Mouse (Mus musculus): ENCODE results near the gene Arid5b. TPM values are rescaled to one million over a fixed set of nuclear protein-coding genes. Genes with fewer than 3 reads are reported as not detected.

Arid5b gene
- 11.9 and 15.3 TPM in 2 replicates for polyA plus RNA-seq (2014; fragmentation: Nextera tagmentation; extraction: Ambion mirVana)

GRCm38 (mm10) chr10:68278632-68279361 lies at the start of gene Arid5b:
Arid5b (minus strand) TSS chr10:68278740.
- no peak for ATAC-seq (replicated peaks; ENCODE audit: low FRiP score)
- peaks cover 16% of the 10 kb centered on the region for H3K4me1 ChIP-seq (replicated peaks; ENCODE audit: control insufficient read depth, insufficient read depth, low read length)
- peak within 1 kb of the TSS; percentile 52 for H3K27ac ChIP-seq (ENCODE audit: low read depth, low read length)
- 0% methylated on average over 24 of the region's 24 CpGs for WGBS
- H3K4me2 ChIP-seq, result peak within 1 kb of the TSS; percentile 86
- H3K4me3 ChIP-seq (ENCODE audit: low read depth, low read length), result peak within 1 kb of the TSS; percentile 66
- H3K27me3 ChIP-seq (replicated peaks; ENCODE audit: control insufficient read depth, insufficient read depth, low read length), result peaks cover 3% of the 10 kb centered on the region
- DNase-seq (ENCODE audit: low spot score), result peak; percentile 52
- H3K9ac ChIP-seq (ENCODE audit: low read depth, low read length), result peak within 1 kb of the TSS; percentile 66
- H3K9me3 ChIP-seq (ENCODE audit: control insufficient read depth, low read length), result no peaks in the 10 kb centered on the region
- no peaks in the 10 kb centered on the region for H3K36me3 ChIP-seq (ENCODE audit: control insufficient read depth, insufficient read depth, low read length)

GRCm38 (mm10) chr10:68325378-68325777 lies 46.8 kb upstream of the Arid5b start:
- Histone ChIP-seq H3K4me3 (ENCODE audit: low read depth, low read length) (no peak overlapping the region), H3K9me3 (ENCODE audit: control insufficient read depth, low read length) (no peaks in the 10 kb centered on the region), H3K9ac (ENCODE audit: low read depth, low read length) (no peak overlapping the region), H3K36me3 (ENCODE audit: control insufficient read depth, insufficient read depth, low read length) (no peaks in the 10 kb centered on the region), H3K27me3 (replicated peaks; ENCODE audit: control insufficient read depth, insufficient read depth, low read length) (no peaks in the 10 kb centered on the region), H3K4me1 (replicated peaks; ENCODE audit: control insufficient read depth, insufficient read depth, low read length) (no peaks in the 10 kb centered on the region), H3K27ac (ENCODE audit: low read depth, low read length) (no peak overlapping the region), H3K4me2 (no peak overlapping the region)
- no peak for ATAC-seq (replicated peaks; ENCODE audit: low FRiP score)
- no peak for DNase-seq (ENCODE audit: low spot score)
- 72% methylated on average over 6 of the region's 6 CpGs for WGBS

- Histone ChIP-seq H3K36me3 (ENCODE audit: control insufficient read depth, insufficient read depth, low read length) (no peaks in the 10 kb centered on the region), H3K4me1 (replicated peaks; ENCODE audit: control insufficient read depth, insufficient read depth, low read length) (no peaks in the 10 kb centered on the region), H3K9ac (ENCODE audit: low read depth, low read length) (no peak overlapping the region), H3K4me2 (no peak overlapping the region), H3K27ac (ENCODE audit: low read depth, low read length) (no peak overlapping the region), H3K27me3 (replicated peaks; ENCODE audit: control insufficient read depth, insufficient read depth, low read length) (no peaks in the 10 kb centered on the region), H3K9me3 (ENCODE audit: control insufficient read depth, low read length) (no peaks in the 10 kb centered on the region), H3K4me3 (ENCODE audit: low read depth, low read length) (no peak overlapping the region)
- WGBS, result 82% methylated on average over 11 of the region's 11 CpGs
- no peak for DNase-seq (ENCODE audit: low spot score)
- no peak for ATAC-seq (replicated peaks; ENCODE audit: low FRiP score)
Measured at GRCm38 (mm10) chr10:68324061-68324460, 45.5 kb upstream of the Arid5b start.

GRCm38 (mm10) chr10:68323167-68323566 lies 44.6 kb upstream of the Arid5b start:
- ATAC-seq (replicated peaks; ENCODE audit: low FRiP score) (no peak), DNase-seq (ENCODE audit: low spot score) (no peak)
- Histone ChIP-seq H3K36me3 (ENCODE audit: control insufficient read depth, insufficient read depth, low read length) (no peaks in the 10 kb centered on the region), H3K27ac (ENCODE audit: low read depth, low read length) (no peak overlapping the region), H3K9me3 (ENCODE audit: control insufficient read depth, low read length) (no peaks in the 10 kb centered on the region), H3K4me2 (no peak overlapping the region), H3K9ac (ENCODE audit: low read depth, low read length) (no peak overlapping the region), H3K27me3 (replicated peaks; ENCODE audit: control insufficient read depth, insufficient read depth, low read length) (no peaks in the 10 kb centered on the region), H3K4me3 (ENCODE audit: low read depth, low read length) (no peak overlapping the region), H3K4me1 (replicated peaks; ENCODE audit: control insufficient read depth, insufficient read depth, low read length) (no peaks in the 10 kb centered on the region)
- 84% methylated on average over 3 of the region's 3 CpGs for WGBS

GRCm38 (mm10) chr10:68320986-68321385 lies 42.4 kb upstream of the Arid5b start:
- Histone ChIP-seq H3K9me3 (ENCODE audit: control insufficient read depth, low read length) (no peaks in the 10 kb centered on the region), H3K4me1 (replicated peaks; ENCODE audit: control insufficient read depth, insufficient read depth, low read length) (no peaks in the 10 kb centered on the region), H3K36me3 (ENCODE audit: control insufficient read depth, insufficient read depth, low read length) (no peaks in the 10 kb centered on the region), H3K27ac (ENCODE audit: low read depth, low read length) (no peak overlapping the region), H3K27me3 (replicated peaks; ENCODE audit: control insufficient read depth, insufficient read depth, low read length) (no peaks in the 10 kb centered on the region), H3K9ac (ENCODE audit: low read depth, low read length) (no peak overlapping the region), H3K4me3 (ENCODE audit: low read depth, low read length) (no peak overlapping the region), H3K4me2 (no peak overlapping the region)
- DNase-seq (ENCODE audit: low spot score) (no peak), ATAC-seq (replicated peaks; ENCODE audit: low FRiP score) (no peak)
- WGBS, result 65% methylated on average over 4 of the region's 4 CpGs

- ATAC-seq (replicated peaks; ENCODE audit: low FRiP score) (no peak), DNase-seq (ENCODE audit: low spot score) (no peak)
- Histone ChIP-seq H3K27ac (ENCODE audit: low read depth, low read length) (no peak overlapping the region), H3K4me3 (ENCODE audit: low read depth, low read length) (no peak overlapping the region), H3K4me1 (replicated peaks; ENCODE audit: control insufficient read depth, insufficient read depth, low read length) (no peaks in the 10 kb centered on the region), H3K36me3 (ENCODE audit: control insufficient read depth, insufficient read depth, low read length) (no peaks in the 10 kb centered on the region), H3K4me2 (no peak overlapping the region), H3K9me3 (ENCODE audit: control insufficient read depth, low read length) (no peaks in the 10 kb centered on the region), H3K27me3 (replicated peaks; ENCODE audit: control insufficient read depth, insufficient read depth, low read length) (no peaks in the 10 kb centered on the region), H3K9ac (ENCODE audit: low read depth, low read length) (no peak overlapping the region)
- WGBS, result 91% methylated on average over 5 of the region's 5 CpGs
Measured at GRCm38 (mm10) chr10:68320496-68320895, 42.0 kb upstream of the Arid5b start.

- Histone ChIP-seq H3K4me1 (replicated peaks; ENCODE audit: control insufficient read depth, insufficient read depth, low read length) (no peaks in the 10 kb centered on the region), H3K4me2 (no peak overlapping the region), H3K4me3 (ENCODE audit: low read depth, low read length) (no peak overlapping the region), H3K36me3 (ENCODE audit: control insufficient read depth, insufficient read depth, low read length) (no peaks in the 10 kb centered on the region), H3K27me3 (replicated peaks; ENCODE audit: control insufficient read depth, insufficient read depth, low read length) (no peaks in the 10 kb centered on the region), H3K27ac (ENCODE audit: low read depth, low read length) (no peak overlapping the region), H3K9ac (ENCODE audit: low read depth, low read length) (no peak overlapping the region), H3K9me3 (ENCODE audit: control insufficient read depth, low read length) (no peaks in the 10 kb centered on the region)
- WGBS, result 50% methylated on average over 6 of the region's 6 CpGs
- DNase-seq (ENCODE audit: low spot score) (no peak), ATAC-seq (replicated peaks; ENCODE audit: low FRiP score) (no peak)
Measured at GRCm38 (mm10) chr10:68319438-68319837, 40.9 kb upstream of the Arid5b start.

- Histone ChIP-seq H3K4me3 (ENCODE audit: low read depth, low read length) (no peak overlapping the region), H3K4me1 (replicated peaks; ENCODE audit: control insufficient read depth, insufficient read depth, low read length) (no peaks in the 10 kb centered on the region), H3K4me2 (no peak overlapping the region), H3K27me3 (replicated peaks; ENCODE audit: control insufficient read depth, insufficient read depth, low read length) (no peaks in the 10 kb centered on the region), H3K9me3 (ENCODE audit: control insufficient read depth, low read length) (no peaks in the 10 kb centered on the region), H3K9ac (ENCODE audit: low read depth, low read length) (no peak overlapping the region), H3K36me3 (ENCODE audit: control insufficient read depth, insufficient read depth, low read length) (no peaks in the 10 kb centered on the region), H3K27ac (ENCODE audit: low read depth, low read length) (no peak overlapping the region)
- no peak for DNase-seq (ENCODE audit: low spot score)
- WGBS, result 64% methylated on average over 6 of the region's 6 CpGs
- no peak for ATAC-seq (replicated peaks; ENCODE audit: low FRiP score)
Measured at GRCm38 (mm10) chr10:68318438-68318979, 40.0 kb upstream of the Arid5b start.

GRCm38 (mm10) chr10:68312734-68313133 lies 34.2 kb upstream of the Arid5b start:
- ATAC-seq (replicated peaks; ENCODE audit: low FRiP score) (no peak), DNase-seq (ENCODE audit: low spot score) (no peak)
- no peak overlapping the region for H3K27ac ChIP-seq (ENCODE audit: low read depth, low read length)
- no peak overlapping the region for H3K4me3 ChIP-seq (ENCODE audit: low read depth, low read length)
- H3K4me1 ChIP-seq (replicated peaks; ENCODE audit: control insufficient read depth, insufficient read depth, low read length), result no peaks in the 10 kb centered on the region
- no peaks in the 10 kb centered on the region; the same call in 1 of the 2 replicates for H3K9me3 ChIP-seq (ENCODE audit: control insufficient read depth, low read length)
- H3K4me2 ChIP-seq, result no peak overlapping the region
- no peak overlapping the region for H3K9ac ChIP-seq (ENCODE audit: low read depth, low read length)
- H3K36me3 ChIP-seq (ENCODE audit: control insufficient read depth, insufficient read depth, low read length), result no peaks in the 10 kb centered on the region
- no peaks in the 10 kb centered on the region for H3K27me3 ChIP-seq (replicated peaks; ENCODE audit: control insufficient read depth, insufficient read depth, low read length)
- WGBS, result 58% methylated on average over 8 of the region's 8 CpGs
